Mouse (Mus musculus): ENCODE results near the gene Gm10073.

DNA sequence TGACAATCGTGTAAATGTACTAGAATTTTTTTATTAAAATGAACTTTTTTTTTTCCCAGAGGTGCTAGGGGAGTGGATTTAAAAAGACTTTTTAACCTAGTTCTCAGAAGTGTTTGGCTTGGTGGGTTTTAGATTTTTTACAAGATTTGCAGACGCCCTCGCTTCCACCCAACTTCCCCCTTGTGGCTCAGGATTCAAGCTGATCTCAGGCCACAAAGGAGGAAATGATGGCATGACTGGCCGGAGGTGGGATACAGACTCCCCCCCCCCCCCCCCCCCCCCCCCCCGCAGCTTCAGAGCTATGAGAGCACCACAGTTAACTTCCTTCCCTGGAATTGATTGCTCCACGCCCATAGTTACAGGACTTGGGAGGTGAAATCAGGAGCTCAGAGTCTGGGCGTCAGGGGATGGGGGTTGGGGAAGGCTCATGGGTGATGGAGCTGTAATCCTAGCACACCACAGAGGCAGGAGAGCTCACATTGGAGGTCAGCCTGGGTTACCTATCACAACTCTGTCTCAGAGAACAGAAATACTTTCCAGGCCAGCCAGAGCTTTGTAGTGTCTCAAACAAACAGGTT is 17.1 kb downstream of the Gm10073 start:
- TF ChIP-seq GATA1 (IDR thresholded peaks at IDR 0.05; ENCODE audit: low read length), result no peak
- TF ChIP-seq TAL1 (IDR thresholded peaks at IDR 0.05; ENCODE audit: low read length), result no peak

All from erythroblast, embryonic 14.5 days (primary cell).